Mouse (Mus musculus): ENCODE measurements at regions not wholly inside any gene's neighbourhood (a gene's known extent, or its start where the extent isn't known, plus 50 kb on each side); places are given as distances from the start of the nearest gene placed in this dataset.

DNA sequence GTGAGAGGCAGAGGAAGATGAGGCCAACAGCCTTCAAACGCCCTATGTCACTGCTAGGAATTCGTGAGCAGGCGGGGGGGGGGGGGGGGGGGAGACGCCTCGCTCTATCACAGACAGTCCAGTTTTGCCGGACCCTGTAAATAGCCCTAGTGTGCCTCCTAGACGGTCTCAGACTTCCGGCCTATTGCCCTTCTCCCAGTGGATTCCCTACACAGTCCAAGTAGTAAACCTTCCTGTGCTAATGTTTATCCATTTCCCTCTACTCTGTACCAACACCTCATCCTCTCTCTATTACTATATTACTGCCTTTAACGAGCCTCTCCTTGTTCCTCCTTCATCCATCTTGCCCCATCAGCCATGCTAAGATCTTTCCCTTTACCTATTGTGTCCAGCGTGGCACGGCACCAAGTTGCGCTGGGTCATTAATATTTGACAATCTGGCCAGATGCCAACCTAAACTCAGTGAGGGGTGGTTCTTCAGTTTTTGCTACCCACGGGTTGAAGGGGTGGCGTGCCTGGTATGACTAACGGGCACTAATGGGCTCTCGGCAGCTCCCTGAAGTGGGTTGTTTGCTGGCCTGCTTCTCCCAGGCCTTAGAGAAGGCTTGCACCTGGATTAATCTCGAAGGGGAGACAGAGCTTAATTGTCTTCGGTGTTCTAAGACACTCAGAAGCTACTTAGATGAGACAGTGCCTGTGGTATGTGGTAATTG is 220.0 kb upstream of the Tmem45b start:
- Histone ChIP-seq H3K4me2 (replicated peaks) (no peak overlapping the region), H3K9ac (no peak overlapping the region), H3K4me1 (replicated peaks) (peaks cover 11% of the 10 kb centered on the region; the same call in 1 of the 2 replicates), H3K27ac (no peak overlapping the region), H3K9me3 (no peaks in the 10 kb centered on the region), H3K4me3 (replicated peaks) (no peak overlapping the region), H3K27me3 (replicated peaks) (no peaks in the 10 kb centered on the region), H3K36me3 (no peaks in the 10 kb centered on the region)
- WGBS: 42% methylated on average over 15 of the region's 18 CpGs
- 0 out of 2 replicates have a peak, but pooled peaks have one; percentile 18 for ATAC-seq

DNA sequence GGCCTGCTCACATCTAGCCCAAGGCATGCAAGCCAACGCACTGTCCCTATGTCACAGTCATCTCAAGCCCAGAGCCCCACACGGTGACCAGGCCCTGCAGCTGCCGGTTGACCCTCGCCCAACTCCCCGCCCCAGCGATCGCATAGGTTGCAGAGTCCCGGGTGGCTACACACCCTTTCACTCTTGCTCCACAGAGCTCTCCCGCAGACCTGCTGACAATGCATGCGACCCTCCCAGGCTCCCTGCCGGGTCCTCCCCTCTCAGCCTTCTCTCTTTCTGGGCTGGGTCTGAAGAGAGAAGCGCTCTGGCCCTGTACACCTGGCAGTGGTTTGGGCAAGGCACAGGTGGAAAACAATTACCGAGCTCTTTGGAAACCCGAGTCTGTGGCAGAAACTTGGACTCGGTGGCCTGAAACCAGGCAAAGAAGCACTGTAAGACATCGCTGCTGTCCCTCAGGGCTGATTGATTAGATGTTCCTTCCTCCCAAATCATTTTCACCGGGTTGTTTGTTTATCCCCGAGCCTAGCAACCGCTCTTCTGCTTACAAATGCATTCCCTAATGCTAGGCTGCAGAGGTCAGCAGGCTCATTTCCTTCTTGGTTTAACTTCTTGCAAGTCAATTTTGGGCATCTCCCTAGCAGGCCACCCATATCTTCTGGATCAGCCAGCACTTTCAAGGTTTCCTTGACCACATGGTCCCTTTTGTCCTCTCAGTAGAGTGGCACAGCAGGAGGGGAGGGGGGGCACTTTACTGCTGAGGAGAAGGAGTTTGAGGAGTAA is 219.2 kb upstream of the Tmem45b start:
- H3K27ac ChIP-seq: no peak overlapping the region
- H3K36me3 ChIP-seq: no peaks in the 10 kb centered on the region
- ATAC-seq: peak; percentile 14; the same call in 1 of the 2 replicates
- H3K4me1 ChIP-seq (replicated peaks): peaks cover 10% of the 10 kb centered on the region; the same call in 1 of the 2 replicates
- no peak overlapping the region for H3K4me3 ChIP-seq (replicated peaks)
- H3K4me2 ChIP-seq (replicated peaks): peak overlapping the region; percentile 10
- no peaks in the 10 kb centered on the region for H3K27me3 ChIP-seq (replicated peaks)
- no peak overlapping the region for H3K9ac ChIP-seq
- 15% methylated on average over 19 of the region's 19 CpGs for WGBS
- H3K9me3 ChIP-seq: no peaks in the 10 kb centered on the region

DNA sequence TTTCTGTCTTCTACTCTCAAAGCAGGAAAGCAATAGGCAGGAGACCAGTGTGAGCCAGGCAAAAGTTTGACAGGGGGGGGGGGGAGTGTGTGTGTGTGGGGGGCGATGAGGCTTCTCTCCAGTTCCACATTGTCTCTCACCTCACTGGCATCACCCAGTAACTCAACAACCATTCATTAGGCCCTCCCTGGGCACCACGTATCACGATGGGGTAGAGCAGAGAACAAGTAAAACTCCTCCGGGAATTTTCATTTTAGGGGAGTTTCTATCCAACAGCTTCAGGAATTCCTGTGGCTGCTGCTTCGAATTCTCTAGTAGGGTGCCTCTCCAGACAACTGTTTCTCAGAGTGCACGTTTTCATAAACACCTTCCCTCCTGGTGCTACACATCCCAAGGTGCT is 218.6 kb upstream of the Tmem45b start:
- Histone ChIP-seq H3K4me2 (replicated peaks) (peak overlapping the region; percentile 10; the same call in 1 of the 2 replicates), H3K9me3 (no peaks in the 10 kb centered on the region), H3K4me1 (replicated peaks) (0 out of 2 replicates have a peak, but pooled peaks cover 6% of the 10 kb centered on the region), H3K9ac (no peak overlapping the region), H3K4me3 (replicated peaks) (no peak overlapping the region), H3K27ac (no peak overlapping the region), H3K36me3 (no peaks in the 10 kb centered on the region), H3K27me3 (replicated peaks) (no peaks in the 10 kb centered on the region)
- ATAC-seq: no peak
- 39% methylated on average over 6 of the region's 6 CpGs for WGBS

DNA sequence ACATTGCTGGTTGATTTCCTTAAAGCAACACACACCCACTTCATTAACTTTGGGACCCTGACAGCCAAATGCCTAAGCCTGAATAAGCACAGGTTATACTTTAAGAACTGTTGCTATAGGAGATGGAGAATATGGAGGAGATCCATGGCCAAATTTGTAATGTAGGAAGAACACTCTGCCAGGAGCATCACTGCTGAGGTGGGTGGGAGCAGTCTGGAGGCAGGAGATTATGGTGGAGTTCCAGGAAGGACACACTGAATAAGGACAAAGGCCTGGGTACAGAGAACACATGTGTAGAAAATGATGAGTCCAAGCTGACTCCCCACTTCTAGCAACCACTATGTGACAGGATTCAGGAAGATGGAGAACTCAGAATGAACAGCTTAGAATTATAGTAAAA is 212.9 kb upstream of the Tmem45b start:
- Histone ChIP-seq H3K4me1 (replicated peaks) (no peaks in the 10 kb centered on the region), H3K4me3 (replicated peaks) (no peak overlapping the region), H3K4me2 (replicated peaks) (no peak overlapping the region), H3K9ac (no peak overlapping the region), H3K9me3 (no peaks in the 10 kb centered on the region), H3K27ac (no peak overlapping the region), H3K36me3 (no peaks in the 10 kb centered on the region), H3K27me3 (replicated peaks) (no peaks in the 10 kb centered on the region)
- no peak for ATAC-seq

- Histone ChIP-seq H3K4me3 (replicated peaks) (no peak overlapping the region), H3K4me2 (replicated peaks) (no peak overlapping the region), H3K9ac (no peak overlapping the region), H3K27ac (no peak overlapping the region), H3K4me1 (replicated peaks) (peaks cover 3% of the 10 kb centered on the region; the same call in 1 of the 2 replicates), H3K27me3 (replicated peaks) (no peaks in the 10 kb centered on the region), H3K9me3 (no peaks in the 10 kb centered on the region), H3K36me3 (no peaks in the 10 kb centered on the region)
- no peak for ATAC-seq
- WGBS: 75% methylated on average over 2 of the region's 2 CpGs
Measured at GRCm38 (mm10) chr9:31659026-31659425, 194.8 kb upstream of the Tmem45b start.

- no peak overlapping the region for H3K27ac ChIP-seq
- H3K9ac ChIP-seq: no peak overlapping the region
- H3K4me3 ChIP-seq (replicated peaks): no peak overlapping the region
- H3K4me2 ChIP-seq (replicated peaks): no peak overlapping the region
- H3K4me1 ChIP-seq (replicated peaks): peaks cover 3% of the 10 kb centered on the region; the same call in 1 of the 2 replicates
- no peaks in the 10 kb centered on the region for H3K9me3 ChIP-seq
- no peak for ATAC-seq
- H3K27me3 ChIP-seq (replicated peaks): no peaks in the 10 kb centered on the region
- H3K36me3 ChIP-seq: no peaks in the 10 kb centered on the region
- WGBS: 84% methylated on average over 4 of the region's 4 CpGs
Measured at GRCm38 (mm10) chr9:31657612-31658011, 193.3 kb upstream of the Tmem45b start.

DNA sequence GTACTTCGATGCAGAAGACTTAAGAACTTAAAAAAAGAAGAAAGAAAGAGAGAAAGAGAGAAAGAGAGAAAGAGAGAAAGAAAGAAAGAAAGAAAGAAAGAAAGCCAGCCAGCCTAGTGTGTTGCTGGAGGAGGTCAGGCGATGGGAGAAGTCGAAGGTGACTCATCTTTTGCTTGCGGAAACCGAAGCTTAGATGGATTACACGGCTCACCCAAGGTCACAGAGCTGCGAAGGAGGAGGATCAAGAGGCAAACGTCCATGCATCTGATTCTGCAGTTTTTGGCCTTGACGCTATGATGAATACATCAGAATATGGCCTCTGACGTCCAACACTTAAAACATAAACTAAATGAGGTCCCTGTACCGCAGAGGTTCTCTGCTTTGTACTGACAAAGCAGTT is 192.4 kb upstream of the Tmem45b start:
- Histone ChIP-seq H3K4me2 (replicated peaks) (no peak overlapping the region), H3K4me1 (replicated peaks) (peaks cover 3% of the 10 kb centered on the region; the same call in 1 of the 2 replicates), H3K9ac (no peak overlapping the region), H3K4me3 (replicated peaks) (no peak overlapping the region), H3K36me3 (no peaks in the 10 kb centered on the region), H3K27ac (no peak overlapping the region), H3K9me3 (no peaks in the 10 kb centered on the region), H3K27me3 (replicated peaks) (no peaks in the 10 kb centered on the region)
- ATAC-seq: no peak
- 61% methylated on average over 11 of the region's 11 CpGs for WGBS

DNA sequence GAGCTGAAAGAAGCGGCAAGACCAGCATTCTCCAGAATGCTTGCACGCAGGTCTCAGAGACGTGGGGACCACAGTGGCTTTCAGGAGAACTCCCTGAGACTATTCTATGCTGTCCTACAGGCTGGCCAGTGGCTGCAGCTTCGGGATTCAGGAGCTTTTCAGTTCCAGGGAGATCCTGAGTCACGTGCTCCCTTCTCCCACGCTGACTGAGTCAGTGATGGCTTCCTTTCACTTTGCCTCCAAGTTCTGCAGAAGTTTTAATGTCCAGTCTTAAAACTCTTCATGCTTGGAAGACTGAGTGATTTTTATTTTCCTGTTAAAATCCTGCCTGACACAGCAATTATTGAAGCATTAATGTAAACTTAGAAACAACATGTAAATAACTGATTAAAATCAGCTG is 190.5 kb upstream of the Tmem45b start:
- ATAC-seq: peak; percentile 48; the same call in 1 of the 2 replicates
- no peak overlapping the region for H3K27ac ChIP-seq
- H3K4me1 ChIP-seq (replicated peaks): peaks cover 3% of the 10 kb centered on the region; the same call in 1 of the 2 replicates
- no peak overlapping the region for H3K4me3 ChIP-seq (replicated peaks)
- peak overlapping the region; percentile 9; the same call in 1 of the 2 replicates for H3K4me2 ChIP-seq (replicated peaks)
- WGBS: 75% methylated on average over 6 of the region's 6 CpGs
- H3K36me3 ChIP-seq: no peaks in the 10 kb centered on the region
- no peak overlapping the region for H3K9ac ChIP-seq
- H3K27me3 ChIP-seq (replicated peaks): no peaks in the 10 kb centered on the region
- no peaks in the 10 kb centered on the region for H3K9me3 ChIP-seq

- Histone ChIP-seq H3K4me3 (replicated peaks) (no peak overlapping the region), H3K27me3 (replicated peaks) (no peaks in the 10 kb centered on the region), H3K4me2 (replicated peaks) (peak overlapping the region; percentile 9; the same call in 1 of the 2 replicates), H3K4me1 (replicated peaks) (peaks cover 3% of the 10 kb centered on the region; the same call in 1 of the 2 replicates), H3K9me3 (no peaks in the 10 kb centered on the region), H3K9ac (no peak overlapping the region), H3K27ac (no peak overlapping the region), H3K36me3 (no peaks in the 10 kb centered on the region)
- 60% methylated on average over 7 of the region's 7 CpGs for WGBS
- ATAC-seq: peak; percentile 92
Measured at GRCm38 (mm10) chr9:31654213-31654612, 190.0 kb upstream of the Tmem45b start.

GRCm38 (mm10) chr9:31653788-31654187 is 189.5 kb upstream of the Tmem45b start:
- Histone ChIP-seq H3K27ac (no peak overlapping the region), H3K27me3 (replicated peaks) (no peaks in the 10 kb centered on the region), H3K36me3 (no peaks in the 10 kb centered on the region), H3K9me3 (no peaks in the 10 kb centered on the region), H3K4me2 (replicated peaks) (no peak overlapping the region), H3K4me1 (replicated peaks) (peaks cover 3% of the 10 kb centered on the region; the same call in 1 of the 2 replicates), H3K9ac (no peak overlapping the region), H3K4me3 (replicated peaks) (no peak overlapping the region)
- 61% methylated on average over 3 of the region's 3 CpGs for WGBS
- peak; percentile 61 for ATAC-seq

GRCm38 (mm10) chr9:31650362-31651130 is 186.3 kb upstream of the Tmem45b start:
- H3K4me1 ChIP-seq (replicated peaks): peaks cover 3% of the 10 kb centered on the region; the same call in 1 of the 2 replicates
- H3K4me3 ChIP-seq (replicated peaks): no peak overlapping the region
- no peaks in the 10 kb centered on the region for H3K27me3 ChIP-seq (replicated peaks)
- no peaks in the 10 kb centered on the region for H3K36me3 ChIP-seq
- no peak for ATAC-seq
- H3K4me2 ChIP-seq (replicated peaks): no peak overlapping the region
- 53% methylated on average over 10 of the region's 10 CpGs for WGBS
- H3K9me3 ChIP-seq: no peaks in the 10 kb centered on the region
- no peak overlapping the region for H3K9ac ChIP-seq
- H3K27ac ChIP-seq: no peak overlapping the region

DNA sequence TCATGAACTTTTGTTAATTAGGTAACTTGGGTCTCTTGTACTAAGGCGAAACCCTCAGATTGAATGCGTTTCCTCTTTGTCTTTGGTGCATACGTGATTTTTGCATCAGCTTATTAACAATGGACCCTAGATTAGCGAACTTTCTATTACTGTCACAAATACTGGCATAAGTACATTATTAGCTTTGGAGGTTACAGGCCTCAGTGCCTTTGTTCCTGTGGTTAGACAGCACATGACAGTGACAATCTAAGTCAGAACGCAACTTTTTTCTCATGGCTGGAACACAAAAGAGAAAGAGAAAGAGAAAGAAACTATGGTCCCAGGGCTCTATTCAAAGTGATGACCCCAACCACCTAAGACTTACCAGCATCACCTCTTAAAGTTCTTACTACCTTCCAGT is 184.8 kb upstream of the Tmem45b start:
- no peak overlapping the region for H3K4me2 ChIP-seq (replicated peaks)
- no peaks in the 10 kb centered on the region for H3K36me3 ChIP-seq
- no peaks in the 10 kb centered on the region for H3K9me3 ChIP-seq
- no peaks in the 10 kb centered on the region for H3K27me3 ChIP-seq (replicated peaks)
- no peak for ATAC-seq
- H3K4me1 ChIP-seq (replicated peaks): no peaks in the 10 kb centered on the region
- 91% methylated on average over 5 of the region's 5 CpGs for whole genome bisulfite sequencing
- no peak overlapping the region for H3K9ac ChIP-seq
- H3K4me3 ChIP-seq (replicated peaks): no peak overlapping the region
- H3K27ac ChIP-seq: no peak overlapping the region
